Mouse (Mus musculus): Measurements from ENCODE around the gene Ror1. TPM values are rescaled to one million over a fixed set of nuclear protein-coding genes. Genes with fewer than 3 reads are reported as not detected.

Ror1 gene
- polyA plus RNA-seq, 1 experiment from 2014 or later = 2.6 TPM

GRCm38 (mm10) chr4:100219599-100219998, 124.0 kb downstream of the Ror1 start:
- Histone ChIP-seq H3K4me1 (replicated peaks; ENCODE audit: control insufficient read depth, insufficient read depth) (0 out of 2 replicates have a peak, but pooled peaks cover 2% of the 10 kb centered on the region), H3K4me2 (replicated peaks; ENCODE audit: low read depth) (no peak overlapping the region), H3K9me3 (ENCODE audit: control insufficient read depth, low read length) (no peaks in the 10 kb centered on the region), H3K27me3 (ENCODE audit: control insufficient read depth, insufficient read depth, low read length) (no peaks in the 10 kb centered on the region), H3K9ac (ENCODE audit: low read length) (no peak overlapping the region), H3K27ac (replicated peaks) (no peak overlapping the region), H3K36me3 (ENCODE audit: control insufficient read depth, insufficient read depth, low read length) (no peaks in the 10 kb centered on the region), H3K4me3 (ENCODE audit: low read depth, low read length) (no peak overlapping the region)
- TF ChIP-seq EP300 (optimal IDR thresholded peaks at IDR 0.05) = no peak
- no peak for TF ChIP-seq CTCF (IDR thresholded peaks at IDR 0.05; ENCODE audit: low read depth)
- 80% methylated on average over 4 of the region's 4 CpGs for WGBS
- ATAC-seq (ENCODE audit: low FRiP score, low TSS enrichment) = no peak
- no peak for DNase-seq (ENCODE audit: low spot score)

GRCm38 (mm10) chr4:100221978-100222737, 126.6 kb downstream of the Ror1 start:
- Histone ChIP-seq H3K9ac (ENCODE audit: low read length) (no peak overlapping the region), H3K4me3 (ENCODE audit: low read depth, low read length) (no peak overlapping the region), H3K9me3 (ENCODE audit: control insufficient read depth, low read length) (no peaks in the 10 kb centered on the region), H3K27me3 (ENCODE audit: control insufficient read depth, insufficient read depth, low read length) (no peaks in the 10 kb centered on the region), H3K4me1 (replicated peaks; ENCODE audit: control insufficient read depth, insufficient read depth) (0 out of 2 replicates have a peak, but pooled peaks cover 2% of the 10 kb centered on the region), H3K36me3 (ENCODE audit: control insufficient read depth, insufficient read depth, low read length) (no peaks in the 10 kb centered on the region), H3K27ac (replicated peaks) (no peak overlapping the region), H3K4me2 (replicated peaks; ENCODE audit: low read depth) (no peak overlapping the region)
- WGBS = 70% methylated on average over 13 of the region's 13 CpGs
- ATAC-seq (ENCODE audit: low FRiP score, low TSS enrichment) (no peak), DNase-seq (ENCODE audit: low spot score) (no peak)
- TF ChIP-seq CTCF (IDR thresholded peaks at IDR 0.05; ENCODE audit: low read depth) (no peak), EP300 (optimal IDR thresholded peaks at IDR 0.05) (no peak)

GRCm38 (mm10) chr4:100223532-100223931, 127.9 kb downstream of the Ror1 start:
- Histone ChIP-seq H3K4me3 (ENCODE audit: low read depth, low read length) (no peak overlapping the region), H3K36me3 (ENCODE audit: control insufficient read depth, insufficient read depth, low read length) (no peaks in the 10 kb centered on the region), H3K4me1 (replicated peaks; ENCODE audit: control insufficient read depth, insufficient read depth) (0 out of 2 replicates have a peak, but pooled peaks cover 2% of the 10 kb centered on the region), H3K9ac (ENCODE audit: low read length) (no peak overlapping the region), H3K9me3 (ENCODE audit: control insufficient read depth, low read length) (no peaks in the 10 kb centered on the region), H3K27ac (replicated peaks) (no peak overlapping the region), H3K4me2 (replicated peaks; ENCODE audit: low read depth) (no peak overlapping the region), H3K27me3 (ENCODE audit: control insufficient read depth, insufficient read depth, low read length) (no peaks in the 10 kb centered on the region)
- ATAC-seq (ENCODE audit: low FRiP score, low TSS enrichment) (no peak), DNase-seq (ENCODE audit: low spot score) (no peak)
- TF ChIP-seq CTCF (IDR thresholded peaks at IDR 0.05; ENCODE audit: low read depth) = no peak
- no peak for TF ChIP-seq EP300 (optimal IDR thresholded peaks at IDR 0.05)
- 68% methylated on average over 1 of the region's 1 CpGs for WGBS

GRCm38 (mm10) chr4:100223965-100224364, 128.4 kb downstream of the Ror1 start:
- no peak for ATAC-seq (ENCODE audit: low FRiP score, low TSS enrichment)
- Histone ChIP-seq H3K4me1 (replicated peaks; ENCODE audit: control insufficient read depth, insufficient read depth) (0 out of 2 replicates have a peak, but pooled peaks cover 2% of the 10 kb centered on the region), H3K4me2 (replicated peaks; ENCODE audit: low read depth) (no peak overlapping the region), H3K9ac (ENCODE audit: low read length) (no peak overlapping the region), H3K9me3 (ENCODE audit: control insufficient read depth, low read length) (no peaks in the 10 kb centered on the region), H3K4me3 (ENCODE audit: low read depth, low read length) (no peak overlapping the region), H3K36me3 (ENCODE audit: control insufficient read depth, insufficient read depth, low read length) (no peaks in the 10 kb centered on the region), H3K27ac (replicated peaks) (no peak overlapping the region), H3K27me3 (ENCODE audit: control insufficient read depth, insufficient read depth, low read length) (no peaks in the 10 kb centered on the region)
- 83% methylated on average over 3 of the region's 3 CpGs for WGBS
- DNase-seq (ENCODE audit: low spot score) = no peak
- TF ChIP-seq CTCF (IDR thresholded peaks at IDR 0.05; ENCODE audit: low read depth) = no peak
- no peak for TF ChIP-seq EP300 (optimal IDR thresholded peaks at IDR 0.05)

GRCm38 (mm10) chr4:100226619-100227018, 131.0 kb downstream of the Ror1 start:
- TF ChIP-seq EP300 (optimal IDR thresholded peaks at IDR 0.05) (no peak), CTCF (IDR thresholded peaks at IDR 0.05; ENCODE audit: low read depth) (no peak)
- H3K4me1 ChIP-seq (replicated peaks; ENCODE audit: control insufficient read depth, insufficient read depth) = 0 out of 2 replicates have a peak, but pooled peaks cover 2% of the 10 kb centered on the region
- H3K9ac ChIP-seq (ENCODE audit: low read length) = no peak overlapping the region
- H3K4me3 ChIP-seq (ENCODE audit: low read depth, low read length) = no peak overlapping the region
- no peaks in the 10 kb centered on the region for H3K36me3 ChIP-seq (ENCODE audit: control insufficient read depth, insufficient read depth, low read length)
- no peaks in the 10 kb centered on the region for H3K27me3 ChIP-seq (ENCODE audit: control insufficient read depth, insufficient read depth, low read length)
- ATAC-seq (ENCODE audit: low FRiP score, low TSS enrichment) = no peak
- no peak for DNase-seq (ENCODE audit: low spot score)
- 40% methylated on average over 4 of the region's 4 CpGs for WGBS
- H3K27ac ChIP-seq (replicated peaks) = no peak overlapping the region
- H3K9me3 ChIP-seq (ENCODE audit: control insufficient read depth, low read length) = no peaks in the 10 kb centered on the region
- no peak overlapping the region for H3K4me2 ChIP-seq (replicated peaks; ENCODE audit: low read depth)

- DNase-seq (ENCODE audit: low spot score) (no peak), ATAC-seq (ENCODE audit: low FRiP score, low TSS enrichment) (no peak)
- H3K4me2 ChIP-seq (replicated peaks; ENCODE audit: low read depth) = no peak overlapping the region
- H3K4me1 ChIP-seq (replicated peaks; ENCODE audit: control insufficient read depth, insufficient read depth) = no peaks in the 10 kb centered on the region
- no peak overlapping the region for H3K27ac ChIP-seq (replicated peaks)
- no peak overlapping the region for H3K9ac ChIP-seq (ENCODE audit: low read length)
- H3K27me3 ChIP-seq (ENCODE audit: control insufficient read depth, insufficient read depth, low read length) = no peaks in the 10 kb centered on the region
- TF ChIP-seq EP300 (optimal IDR thresholded peaks at IDR 0.05) = no peak
- TF ChIP-seq CTCF (IDR thresholded peaks at IDR 0.05; ENCODE audit: low read depth) = no peak
- H3K9me3 ChIP-seq (ENCODE audit: control insufficient read depth, low read length) = no peaks in the 10 kb centered on the region
- H3K36me3 ChIP-seq (ENCODE audit: control insufficient read depth, insufficient read depth, low read length) = no peaks in the 10 kb centered on the region
- WGBS = 78% methylated on average over 3 of the region's 3 CpGs
- no peak overlapping the region for H3K4me3 ChIP-seq (ENCODE audit: low read depth, low read length)
Observed at GRCm38 (mm10) chr4:100228106-100228505, 132.5 kb downstream of the Ror1 start.

Data from stomach, postnatal 0 days (tissue).